Mouse (Mus musculus) bone marrow, adult 2 months (tissue): ENCODE measurements around the gene Vmn1r85.

Experiments
- CTCF ChIP-seq: fragments of 200-500 bp; IDR thresholded peaks from 2 replicates; pipeline ENCODE4 v1.5.1; 2011; ENCODE audit warnings: low read length, control low read depth; ENCODE audit not compliant: control insufficient read depth, insufficient read depth
- POLR2A ChIP-seq: fragments of 200-500 bp; IDR thresholded peaks from 2 replicates; pipeline ENCODE4 v1.6.1; 2011; ENCODE audit warnings: low read depth, mild to moderate bottlenecking, control low read depth, low read length, borderline replicate concordance; ENCODE audit not compliant: control insufficient read depth

- TF ChIP-seq CTCF = no peak
- TF ChIP-seq POLR2A = peak; percentile 94; the same call in 1 of the 2 replicates
Observed at GRCm38 (mm10) chr7:13037901-13038555, 56.9 kb downstream of the Vmn1r85 start, which contains the start of gene Ube2m.
